Mouse (Mus musculus) splenic B cell, adult 2 months (primary cell): ENCODE results near the gene Agbl1.

Experiments
- DNase-seq: peaks from one replicate; pipeline ENCODE4 v3.0.0-alpha.2; 2011; ENCODE audit warnings: low read depth, low spot score
- H3K27me3 ChIP-seq: 2 replicates; pipeline ENCODE4 v1.6.1; 2012; ENCODE audit warnings: mild to moderate bottlenecking, low read length, moderate library complexity, mixed read lengths; ENCODE audit not compliant: control insufficient read depth, poor library complexity, insufficient read depth, severe bottlenecking
- H3K36me3 ChIP-seq: 2 replicates; pipeline ENCODE4 v1.6.1; 2012; ENCODE audit warnings: mild to moderate bottlenecking, low read length, moderate library complexity, mixed read lengths; ENCODE audit not compliant: control insufficient read depth, poor library complexity, insufficient read depth, severe bottlenecking

Gene Agbl1

GRCm38 (mm10) chr7:76339308-76339707, 109.6 kb downstream of the Agbl1 start:
- H3K36me3 ChIP-seq: no peaks in the 10 kb centered on the region
- DNase-seq: no peak
- H3K27me3 ChIP-seq: no peaks in the 10 kb centered on the region

GRCm38 (mm10) chr7:76341601-76342000, 111.9 kb downstream of the Agbl1 start:
- H3K27me3 ChIP-seq: no peaks in the 10 kb centered on the region
- no peak for DNase-seq
- no peaks in the 10 kb centered on the region for H3K36me3 ChIP-seq

GRCm38 (mm10) chr7:76353469-76353868, 123.8 kb downstream of the Agbl1 start:
- Histone ChIP-seq H3K27me3 (no peaks in the 10 kb centered on the region), H3K36me3 (no peaks in the 10 kb centered on the region)
- no peak for DNase-seq

DNA sequence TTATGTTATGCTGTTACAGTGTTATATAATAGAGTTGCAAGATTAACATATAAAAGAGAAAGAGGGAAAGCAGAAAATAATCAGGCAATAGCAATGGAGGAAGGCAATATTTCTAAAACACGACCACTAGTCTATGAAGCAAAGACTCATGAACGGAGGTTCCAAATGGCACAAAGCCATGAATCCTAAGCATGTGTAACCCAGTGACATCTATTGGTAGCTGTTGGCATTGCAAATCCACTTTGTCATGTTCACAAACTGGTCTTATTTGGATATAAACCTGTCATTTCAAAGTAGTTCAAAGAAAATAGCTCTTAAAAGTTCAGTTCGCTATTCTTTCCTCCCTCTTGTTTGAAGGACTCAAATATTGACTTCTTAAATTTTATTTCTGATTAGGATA, 124.8 kb downstream of the Agbl1 start:
- Histone ChIP-seq H3K36me3 (no peaks in the 10 kb centered on the region), H3K27me3 (no peaks in the 10 kb centered on the region)
- peak; percentile 14 for DNase-seq

- Histone ChIP-seq H3K27me3 (no peaks in the 10 kb centered on the region; the same call in 1 of the 2 replicates), H3K36me3 (no peaks in the 10 kb centered on the region)
- DNase-seq: no peak
Observed at GRCm38 (mm10) chr7:76371269-76371668, 141.6 kb downstream of the Agbl1 start.

DNA sequence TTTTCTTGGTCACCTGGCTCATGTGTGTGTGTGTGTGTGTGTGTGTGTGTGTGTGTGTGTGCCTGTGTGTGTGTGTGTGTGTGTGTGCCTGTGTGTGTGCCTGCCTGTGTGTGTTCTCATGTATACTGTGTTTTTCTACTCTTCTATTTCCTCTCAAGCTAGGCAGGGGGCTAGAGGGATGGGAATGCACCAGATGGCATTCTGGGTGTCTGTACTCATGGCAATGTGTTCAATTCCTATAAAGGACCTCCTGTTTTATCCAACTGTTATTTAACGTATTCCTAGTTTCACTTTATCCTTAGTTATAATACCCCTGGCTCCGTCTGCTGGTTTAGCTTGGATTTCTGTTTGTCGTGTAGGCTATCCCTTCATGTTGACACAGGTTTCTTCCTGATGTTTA, 149.8 kb downstream of the Agbl1 start:
- no peak for DNase-seq
- Histone ChIP-seq H3K36me3 (no peaks in the 10 kb centered on the region), H3K27me3 (no peaks in the 10 kb centered on the region)

DNA sequence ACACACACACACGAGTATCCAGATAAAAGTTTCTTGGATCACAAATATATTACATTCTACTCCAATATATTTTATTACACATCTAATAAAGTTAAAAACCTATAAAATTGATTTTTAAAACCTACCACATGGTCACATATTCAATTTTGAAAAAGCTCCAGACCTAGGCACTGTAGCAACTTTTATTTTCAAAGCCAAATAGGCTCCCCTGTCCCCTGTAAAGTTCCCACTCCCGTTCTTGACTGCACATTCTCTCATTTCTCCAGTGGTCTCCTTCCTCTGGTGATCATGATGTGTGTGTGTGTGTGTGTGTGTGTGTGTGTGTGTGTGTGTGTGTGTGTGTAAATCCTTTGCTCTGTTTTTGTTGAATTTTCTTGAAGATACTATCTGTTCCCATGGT, 152.3 kb downstream of the Agbl1 start:
- no peak for DNase-seq
- H3K27me3 ChIP-seq: no peaks in the 10 kb centered on the region
- no peaks in the 10 kb centered on the region for H3K36me3 ChIP-seq

- H3K27me3 ChIP-seq: no peaks in the 10 kb centered on the region
- DNase-seq: no peak
- H3K36me3 ChIP-seq: no peaks in the 10 kb centered on the region
Observed at GRCm38 (mm10) chr7:76389240-76389639, 159.6 kb downstream of the Agbl1 start.

DNA sequence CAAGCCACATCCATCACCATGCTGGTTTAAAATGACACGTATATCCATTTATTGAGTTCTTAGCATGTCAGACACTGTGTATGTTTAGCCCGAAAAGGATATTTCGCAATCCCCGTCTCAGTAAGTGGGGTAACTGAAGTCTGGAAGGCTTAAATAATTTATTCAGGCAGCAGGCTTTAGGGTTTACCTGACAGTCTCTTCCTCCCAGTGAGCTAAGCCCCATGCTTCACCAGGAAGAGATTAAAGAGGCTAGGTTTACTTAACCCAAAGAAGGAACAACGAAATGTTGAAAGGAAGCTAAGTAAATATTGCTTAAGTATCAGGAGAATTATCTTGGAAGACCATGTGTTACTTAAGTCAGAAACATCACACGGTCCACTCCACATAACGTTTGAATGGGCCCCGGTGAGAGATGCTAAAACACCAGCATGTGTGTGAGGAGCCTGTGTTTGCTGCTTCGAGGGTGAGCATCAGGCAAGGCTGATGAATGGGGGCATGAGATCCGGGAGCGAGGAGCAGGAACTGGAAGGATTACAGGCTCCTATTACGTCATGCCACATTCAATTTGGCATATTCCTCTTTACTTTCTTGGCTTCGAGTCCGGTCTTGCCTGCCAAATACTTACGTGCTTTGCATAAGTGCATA, 162.7 kb downstream of the Agbl1 start:
- Histone ChIP-seq H3K27me3 (no peaks in the 10 kb centered on the region), H3K36me3 (no peaks in the 10 kb centered on the region)
- peak; percentile 4 for DNase-seq

GRCm38 (mm10) chr7:76392941-76393817, 163.5 kb downstream of the Agbl1 start:
- Histone ChIP-seq H3K36me3 (no peaks in the 10 kb centered on the region), H3K27me3 (no peaks in the 10 kb centered on the region)
- DNase-seq: peak; percentile 71

- DNase-seq: no peak
- no peaks in the 10 kb centered on the region for H3K27me3 ChIP-seq
Observed at GRCm38 (mm10) chr7:76407930-76408557, 178.4 kb downstream of the Agbl1 start.

GRCm38 (mm10) chr7:76409020-76409419, 179.3 kb downstream of the Agbl1 start:
- no peaks in the 10 kb centered on the region for H3K36me3 ChIP-seq
- DNase-seq: no peak
- no peaks in the 10 kb centered on the region for H3K27me3 ChIP-seq

More at GRCm38 (mm10) chr7:76407930-76408557, 178.4 kb downstream of the Agbl1 start:
- H3K36me3 ChIP-seq: no peaks in the 10 kb centered on the region

GRCm38 (mm10) chr7:76410403-76411180, 180.9 kb downstream of the Agbl1 start:
- H3K36me3 ChIP-seq: no peaks in the 10 kb centered on the region
- DNase-seq: no peak
- no peaks in the 10 kb centered on the region for H3K27me3 ChIP-seq

- DNase-seq: peak; percentile 42
- Histone ChIP-seq H3K27me3 (no peaks in the 10 kb centered on the region), H3K36me3 (no peaks in the 10 kb centered on the region)
Observed at GRCm38 (mm10) chr7:76411933-76412587, 182.4 kb downstream of the Agbl1 start.
